Mouse (Mus musculus) heart, embryonic 11.5 days (tissue): ENCODE measurements around the gene Lrmp. TPM values are rescaled to one million over a fixed set of nuclear protein-coding genes. Genes with fewer than 3 reads are reported as not detected.

Experiments used
- ATAC-seq: fragments of 200-750 bp; cut with Nextera tagmentation; replicated peaks from 2 replicates; pipeline ENCODE4 v1.8.0; 2017; ENCODE audit warnings: moderate library complexity; ENCODE audit not compliant: insufficient number of reproducible peaks, low FRiP score, low TSS enrichment
- H3K27ac ChIP-seq: fragments of 300-500 bp; sonication (generic); 2 replicates; pipeline ENCODE4 v1.5.1; 2014; ENCODE audit warnings: mild to moderate bottlenecking, low read depth, low read length
- H3K27me3 ChIP-seq: fragments of 300-500 bp; sonication (generic); 2 replicates; pipeline ENCODE4 v1.6.1; 2014; ENCODE audit warnings: mild to moderate bottlenecking, low read length, mixed read lengths; ENCODE audit not compliant: control insufficient read depth, insufficient read depth
- H3K36me3 ChIP-seq: fragments of 300-500 bp; sonication (generic); 2 replicates; pipeline ENCODE4 v1.6.1; 2014; ENCODE audit warnings: mild to moderate bottlenecking, low read length, moderate library complexity, mixed read lengths; ENCODE audit not compliant: control insufficient read depth, insufficient read depth
- H3K4me1 ChIP-seq: fragments of 300-500 bp; sonication (generic); 2 replicates; pipeline ENCODE4 v1.6.1; 2014; ENCODE audit warnings: low read length; ENCODE audit not compliant: control insufficient read depth, insufficient read depth
- H3K4me2 ChIP-seq: fragments of 300-500 bp; sonication (generic); 2 replicates; pipeline ENCODE4 v1.6.1; 2014; ENCODE audit warnings: mild to moderate bottlenecking, moderate library complexity
- H3K4me3 ChIP-seq: fragments of 300-500 bp; sonication (generic); 2 replicates; pipeline ENCODE4 v1.5.1; 2014; ENCODE audit warnings: low read depth, low read length
- H3K9ac ChIP-seq: fragments of 300-500 bp; sonication (generic); 2 replicates; pipeline ENCODE4 v1.6.1; 2014; ENCODE audit warnings: mild to moderate bottlenecking, low read depth, low read length, moderate library complexity
- H3K9me3 ChIP-seq: fragments of 300-500 bp; sonication (generic); replicated peaks from 2 replicates; pipeline ENCODE4 v1.6.1; 2016; ENCODE audit warnings: low read length; ENCODE audit not compliant: control insufficient read depth
- WGBS: fragments of 180-500 bp; shearing (Covaris S2); extraction: QIAGEN DNeasy Blood & Tissue Kit; methylation state at CpG from one replicate; pipeline ENCODE4 v1.1.7; 2014; ENCODE audit not compliant: insufficient replicate concordance; 5-methylcytosine and 5-hydroxymethylcytosine counted together
- polyA plus RNA-seq: library from polyadenylated mRNA; unstranded; fragments of >200 nt; fragmentation: Nextera tagmentation; extraction: Ambion mirVana; gene quantifications from 2 replicates; pipeline ENCODE4 v1.2.1, GENCODE M21; 2014

Gene Lrmp
- polyA plus RNA-seq, 1 experiment from 2014 or later = 3.5 TPM

GRCm38 (mm10) chr6:145076286-145076685 lies 39.2 kb upstream of the Lrmp start:
- Histone ChIP-seq H3K4me3 (peak overlapping the region; percentile 52), H3K4me2 (peak overlapping the region; percentile 94), H3K27ac (no peak overlapping the region), H3K36me3 (no peaks in the 10 kb centered on the region), H3K27me3 (peaks cover 12% of the 10 kb centered on the region), H3K9ac (no peak overlapping the region), H3K9me3 (no peaks in the 10 kb centered on the region), H3K4me1 (no peaks in the 10 kb centered on the region)
- ATAC-seq = no peak
- 14% methylated on average over 9 of the region's 9 CpGs for WGBS

- WGBS = 57% methylated on average over 9 of the region's 9 CpGs
- no peak overlapping the region for H3K27ac ChIP-seq
- no peak overlapping the region for H3K4me2 ChIP-seq
- H3K9ac ChIP-seq = no peak overlapping the region
- no peaks in the 10 kb centered on the region for H3K9me3 ChIP-seq
- ATAC-seq = no peak
- no peak overlapping the region for H3K4me3 ChIP-seq
- H3K27me3 ChIP-seq = peaks cover 12% of the 10 kb centered on the region
- no peaks in the 10 kb centered on the region for H3K36me3 ChIP-seq
- H3K4me1 ChIP-seq = no peaks in the 10 kb centered on the region
Measured at GRCm38 (mm10) chr6:145079087-145079759, 36.2 kb upstream of the Lrmp start.

DNA sequence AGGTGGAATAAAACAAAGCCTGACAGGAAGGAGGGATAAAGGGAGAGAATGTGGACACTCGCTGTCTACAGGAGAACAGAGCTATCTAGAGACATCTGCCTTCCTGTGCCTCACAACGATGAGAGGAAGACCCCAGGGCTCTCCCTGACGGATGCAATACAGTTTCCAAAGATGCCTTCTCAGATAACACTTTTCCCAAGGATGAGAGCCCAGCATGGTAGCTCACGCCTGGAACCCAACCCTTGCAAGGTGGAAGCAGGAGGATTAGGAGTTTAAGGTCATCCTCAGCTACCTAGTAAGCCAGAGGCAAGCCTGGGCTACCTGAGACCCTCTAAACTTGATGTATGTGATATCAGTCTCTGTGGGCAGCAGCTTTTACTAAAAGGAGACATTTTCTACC lies 33.7 kb upstream of the Lrmp start:
- no peak for ATAC-seq
- Histone ChIP-seq H3K27ac (no peak overlapping the region), H3K9ac (no peak overlapping the region), H3K4me1 (no peaks in the 10 kb centered on the region), H3K4me3 (no peak overlapping the region), H3K4me2 (no peak overlapping the region), H3K36me3 (no peaks in the 10 kb centered on the region), H3K9me3 (no peaks in the 10 kb centered on the region), H3K27me3 (no peaks in the 10 kb centered on the region)
- WGBS = 48% methylated on average over 4 of the region's 4 CpGs

DNA sequence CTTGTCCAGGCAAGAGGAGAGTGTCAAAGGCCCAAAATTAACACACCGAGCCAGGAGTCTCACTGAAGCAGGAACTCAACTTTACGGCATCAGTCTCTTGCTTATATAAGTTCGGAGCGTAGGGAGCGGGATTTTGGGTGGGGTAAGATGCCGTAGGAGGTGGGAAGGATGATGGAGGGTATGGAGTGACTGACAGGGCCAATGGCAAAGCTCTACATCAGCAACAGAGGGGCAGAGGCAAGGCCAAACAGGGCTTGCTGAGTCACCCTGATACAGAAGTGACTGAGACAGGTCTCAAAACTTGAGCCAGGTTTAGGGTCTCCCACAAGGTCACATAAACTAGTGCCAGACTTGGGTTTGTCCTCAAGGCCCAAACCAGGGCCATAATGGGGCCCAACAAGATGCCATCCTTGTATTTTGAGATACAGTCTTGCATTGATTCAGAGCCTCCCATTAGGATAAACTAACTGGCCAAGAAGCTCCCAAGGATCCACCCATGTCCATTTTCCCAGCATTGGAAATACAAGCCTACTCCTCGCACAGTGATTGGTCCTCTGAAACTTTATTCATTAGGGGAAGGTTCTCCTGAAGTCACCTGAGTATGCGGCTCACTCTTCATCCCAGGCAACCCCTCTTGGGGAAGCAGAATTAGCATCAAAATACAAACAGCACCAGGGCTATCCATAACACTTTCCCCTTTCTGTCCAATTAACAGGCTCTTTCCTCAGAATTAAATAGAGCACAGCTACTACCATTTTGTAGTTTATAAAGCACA lies 30.9 kb upstream of the Lrmp start:
- Histone ChIP-seq H3K4me3 (no peak overlapping the region), H3K36me3 (no peaks in the 10 kb centered on the region), H3K9me3 (no peaks in the 10 kb centered on the region), H3K4me1 (peaks cover 4% of the 10 kb centered on the region; the same call in 1 of the 2 replicates), H3K9ac (no peak overlapping the region), H3K27ac (no peak overlapping the region), H3K27me3 (no peaks in the 10 kb centered on the region), H3K4me2 (no peak overlapping the region)
- ATAC-seq = no peak
- 85% methylated on average over 8 of the region's 8 CpGs for WGBS

- Histone ChIP-seq H3K27ac (no peak overlapping the region), H3K4me2 (no peak overlapping the region), H3K36me3 (no peaks in the 10 kb centered on the region), H3K4me1 (peaks cover 5% of the 10 kb centered on the region; the same call in 1 of the 2 replicates), H3K27me3 (no peaks in the 10 kb centered on the region), H3K9me3 (no peaks in the 10 kb centered on the region), H3K9ac (no peak overlapping the region), H3K4me3 (no peak overlapping the region)
- 48% methylated on average over 4 of the region's 4 CpGs for WGBS
- ATAC-seq = no peak
Measured at GRCm38 (mm10) chr6:145088451-145089113, 26.9 kb upstream of the Lrmp start.

- Histone ChIP-seq H3K4me3 (no peak overlapping the region), H3K36me3 (no peaks in the 10 kb centered on the region), H3K4me2 (no peak overlapping the region), H3K27me3 (no peaks in the 10 kb centered on the region), H3K27ac (no peak overlapping the region), H3K9ac (no peak overlapping the region), H3K9me3 (no peaks in the 10 kb centered on the region), H3K4me1 (peaks cover 5% of the 10 kb centered on the region; the same call in 1 of the 2 replicates)
- WGBS = 33% methylated on average over 4 of the region's 4 CpGs
- ATAC-seq = no peak
Measured at GRCm38 (mm10) chr6:145089373-145089772, 26.1 kb upstream of the Lrmp start.

GRCm38 (mm10) chr6:145090201-145090863 lies 25.1 kb upstream of the Lrmp start:
- no peak overlapping the region for H3K4me2 ChIP-seq
- no peaks in the 10 kb centered on the region for H3K36me3 ChIP-seq
- no peak overlapping the region for H3K27ac ChIP-seq
- H3K27me3 ChIP-seq = no peaks in the 10 kb centered on the region
- WGBS = 74% methylated on average over 6 of the region's 6 CpGs
- no peaks in the 10 kb centered on the region for H3K9me3 ChIP-seq
- H3K4me3 ChIP-seq = no peak overlapping the region
- no peak for ATAC-seq
- H3K9ac ChIP-seq = no peak overlapping the region
- H3K4me1 ChIP-seq = peaks cover 5% of the 10 kb centered on the region; the same call in 1 of the 2 replicates

DNA sequence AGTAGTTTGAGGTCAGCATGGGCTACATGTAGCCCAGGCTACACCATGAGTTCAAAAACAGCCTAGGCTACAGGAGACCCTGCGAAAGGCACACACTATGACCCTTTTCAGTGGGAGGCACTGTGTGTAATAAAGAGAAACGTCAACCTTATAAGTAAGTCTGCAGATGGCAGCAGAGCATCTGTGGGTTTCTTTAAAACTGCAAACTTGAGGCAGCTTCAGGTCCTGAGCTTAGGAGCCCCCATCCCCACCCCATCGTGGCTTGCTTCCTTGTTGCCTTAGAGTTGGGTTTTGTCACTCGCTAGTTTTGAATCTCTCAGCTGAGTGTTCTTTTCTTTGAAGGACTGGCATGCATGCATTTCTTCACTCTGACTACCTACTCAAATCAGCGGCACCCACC lies 24.5 kb upstream of the Lrmp start:
- H3K4me2 ChIP-seq = no peak overlapping the region
- no peak overlapping the region for H3K9ac ChIP-seq
- no peak overlapping the region for H3K27ac ChIP-seq
- no peaks in the 10 kb centered on the region for H3K36me3 ChIP-seq
- no peaks in the 10 kb centered on the region for H3K9me3 ChIP-seq
- no peak overlapping the region for H3K4me3 ChIP-seq
- ATAC-seq = no peak
- no peaks in the 10 kb centered on the region for H3K27me3 ChIP-seq
- H3K4me1 ChIP-seq = peaks cover 5% of the 10 kb centered on the region; the same call in 1 of the 2 replicates
- WGBS = 63% methylated on average over 5 of the region's 5 CpGs
